Mouse (Mus musculus): ENCODE measurements around the gene F8.
A peak's percentile ranks its signal among the peaks of the same experiment; 100 is the strongest.
"Not testable (repeated sequence)": the region's sequence is repeated elsewhere in the genome, so short reads cannot be mapped to it uniquely, and the experiment has no call there.

F8 gene

GRCm38 (mm10) chrX:75155576-75156243 is 226.7 kb downstream of the F8 start:
- Histone ChIP-seq H3K4me3 (replicated peaks; ENCODE audit: low read length) (peak overlapping the region; percentile 39; the same call in 1 of the 2 replicates), H3K27me3 (ENCODE audit: insufficient read depth, low read length) (no peaks in the 10 kb centered on the region), H3K4me1 (replicated peaks; ENCODE audit: low read depth, low read length) (no peaks in the 10 kb centered on the region), H3K9me3 (ENCODE audit: low read length) (no peaks in the 10 kb centered on the region), H3K36me3 (ENCODE audit: insufficient read depth, low read length) (no peaks in the 10 kb centered on the region)
- TF ChIP-seq NANOG (IDR thresholded peaks at IDR 0.05; ENCODE audit: borderline replicate concordance, low read length) (no peak), CTCF (conservative IDR thresholded peaks at IDR 0.05; ENCODE audit: low read length) (no peak), POU5F1 (IDR thresholded peaks at IDR 0.05; ENCODE audit: borderline replicate concordance, low read length) (no peak)

- no peaks in the 10 kb centered on the region for H3K9me3 ChIP-seq (ENCODE audit: low read length)
- TF ChIP-seq NANOG (IDR thresholded peaks at IDR 0.05; ENCODE audit: borderline replicate concordance, low read length) (no peak), CTCF (conservative IDR thresholded peaks at IDR 0.05; ENCODE audit: low read length) (no peak), POU5F1 (IDR thresholded peaks at IDR 0.05; ENCODE audit: borderline replicate concordance, low read length) (no peak)
- no peaks in the 10 kb centered on the region for H3K27me3 ChIP-seq (ENCODE audit: insufficient read depth, low read length)
- H3K36me3 ChIP-seq (ENCODE audit: insufficient read depth, low read length) = no peaks in the 10 kb centered on the region
- H3K4me3 ChIP-seq (replicated peaks; ENCODE audit: low read length) = no peak overlapping the region
- no peaks in the 10 kb centered on the region for H3K4me1 ChIP-seq (replicated peaks; ENCODE audit: low read depth, low read length)
Observed at GRCm38 (mm10) chrX:75152249-75152648, 230.2 kb downstream of the F8 start.

- Histone ChIP-seq H3K9me3 (ENCODE audit: low read length) (no peaks in the 10 kb centered on the region), H3K36me3 (ENCODE audit: insufficient read depth, low read length) (no peaks in the 10 kb centered on the region), H3K4me1 (replicated peaks; ENCODE audit: low read depth, low read length) (no peaks in the 10 kb centered on the region), H3K4me3 (replicated peaks; ENCODE audit: low read length) (no peak overlapping the region), H3K27me3 (ENCODE audit: insufficient read depth, low read length) (no peaks in the 10 kb centered on the region)
- TF ChIP-seq NANOG (IDR thresholded peaks at IDR 0.05; ENCODE audit: borderline replicate concordance, low read length) (no peak), POU5F1 (IDR thresholded peaks at IDR 0.05; ENCODE audit: borderline replicate concordance, low read length) (no peak), CTCF (conservative IDR thresholded peaks at IDR 0.05; ENCODE audit: low read length) (no peak)
Observed at GRCm38 (mm10) chrX:75150304-75150703, 232.1 kb downstream of the F8 start.

GRCm38 (mm10) chrX:75148414-75148813 is 234.0 kb downstream of the F8 start:
- TF ChIP-seq NANOG (IDR thresholded peaks at IDR 0.05; ENCODE audit: borderline replicate concordance, low read length) (no peak), CTCF (conservative IDR thresholded peaks at IDR 0.05; ENCODE audit: low read length) (no peak), POU5F1 (IDR thresholded peaks at IDR 0.05; ENCODE audit: borderline replicate concordance, low read length) (no peak)
- no peak overlapping the region for H3K4me3 ChIP-seq (replicated peaks; ENCODE audit: low read length)
- no peaks in the 10 kb centered on the region for H3K4me1 ChIP-seq (replicated peaks; ENCODE audit: low read depth, low read length)
- H3K27me3 ChIP-seq (ENCODE audit: insufficient read depth, low read length) = peaks cover 4% of the 10 kb centered on the region; the same call in 1 of the 2 replicates
- no peaks in the 10 kb centered on the region for H3K36me3 ChIP-seq (ENCODE audit: insufficient read depth, low read length)
- H3K9me3 ChIP-seq (ENCODE audit: low read length) = no peaks in the 10 kb centered on the region

GRCm38 (mm10) chrX:75143124-75143555 is 239.3 kb downstream of the F8 start:
- not testable (repeated sequence) for H3K9me3 ChIP-seq (ENCODE audit: low read length); H3K27me3 ChIP-seq (ENCODE audit: insufficient read depth, low read length); H3K4me1 ChIP-seq (replicated peaks; ENCODE audit: low read depth, low read length); H3K36me3 ChIP-seq (ENCODE audit: insufficient read depth, low read length); H3K4me3 ChIP-seq (replicated peaks; ENCODE audit: low read length)

GRCm38 (mm10) chrX:75138182-75138581 is 244.2 kb downstream of the F8 start:
- no peaks in the 10 kb centered on the region for H3K27me3 ChIP-seq (ENCODE audit: insufficient read depth, low read length)
- TF ChIP-seq CTCF (conservative IDR thresholded peaks at IDR 0.05; ENCODE audit: low read length) (no peak), POU5F1 (IDR thresholded peaks at IDR 0.05; ENCODE audit: borderline replicate concordance, low read length) (no peak), NANOG (IDR thresholded peaks at IDR 0.05; ENCODE audit: borderline replicate concordance, low read length) (no peak)
- H3K4me3 ChIP-seq (replicated peaks; ENCODE audit: low read length) = no peak overlapping the region
- no peaks in the 10 kb centered on the region for H3K4me1 ChIP-seq (replicated peaks; ENCODE audit: low read depth, low read length)
- H3K36me3 ChIP-seq (ENCODE audit: insufficient read depth, low read length) = no peaks in the 10 kb centered on the region
- H3K9me3 ChIP-seq (ENCODE audit: low read length) = no peaks in the 10 kb centered on the region

GRCm38 (mm10) chrX:75137729-75138128 is 244.7 kb downstream of the F8 start:
- Histone ChIP-seq H3K9me3 (ENCODE audit: low read length) (no peaks in the 10 kb centered on the region), H3K36me3 (ENCODE audit: insufficient read depth, low read length) (no peaks in the 10 kb centered on the region), H3K4me3 (replicated peaks; ENCODE audit: low read length) (no peak overlapping the region), H3K4me1 (replicated peaks; ENCODE audit: low read depth, low read length) (no peaks in the 10 kb centered on the region), H3K27me3 (ENCODE audit: insufficient read depth, low read length) (no peaks in the 10 kb centered on the region)
- TF ChIP-seq CTCF (conservative IDR thresholded peaks at IDR 0.05; ENCODE audit: low read length) (no peak), POU5F1 (IDR thresholded peaks at IDR 0.05; ENCODE audit: borderline replicate concordance, low read length) (no peak), NANOG (IDR thresholded peaks at IDR 0.05; ENCODE audit: borderline replicate concordance, low read length) (no peak)

- no peak for TF ChIP-seq POU5F1 (IDR thresholded peaks at IDR 0.05; ENCODE audit: borderline replicate concordance, low read length)
- no peak for TF ChIP-seq NANOG (IDR thresholded peaks at IDR 0.05; ENCODE audit: borderline replicate concordance, low read length)
- no peak for TF ChIP-seq CTCF (conservative IDR thresholded peaks at IDR 0.05; ENCODE audit: low read length)
- Histone ChIP-seq H3K27me3 (ENCODE audit: insufficient read depth, low read length) (no peaks in the 10 kb centered on the region), H3K4me1 (replicated peaks; ENCODE audit: low read depth, low read length) (no peaks in the 10 kb centered on the region), H3K9me3 (ENCODE audit: low read length) (no peaks in the 10 kb centered on the region), H3K36me3 (ENCODE audit: insufficient read depth, low read length) (no peaks in the 10 kb centered on the region), H3K4me3 (replicated peaks; ENCODE audit: low read length) (no peak overlapping the region)
Observed at GRCm38 (mm10) chrX:75136938-75137337, 245.5 kb downstream of the F8 start.

Data from E14TG2a.4 (cell line).